Mouse (Mus musculus) testis, adult 2 months (tissue): ENCODE data around the gene Retnlg.

Experiments
- CTCF ChIP-seq: fragments of 200-500 bp; IDR thresholded peaks from 2 replicates; pipeline ENCODE4 v1.5.1; 2012; ENCODE audit warnings: low read depth, mild to moderate bottlenecking, inconsistent platforms, low read length, moderate library complexity; ENCODE audit not compliant: control insufficient read depth, insufficient read depth, insufficient replicate concordance
- POLR2A ChIP-seq: fragments of 200-500 bp; IDR thresholded peaks from 2 replicates; pipeline ENCODE4 v1.6.1; 2012; ENCODE audit warnings: low read depth, mild to moderate bottlenecking, inconsistent platforms, low read length, moderate library complexity; ENCODE audit not compliant: control insufficient read depth

DNA sequence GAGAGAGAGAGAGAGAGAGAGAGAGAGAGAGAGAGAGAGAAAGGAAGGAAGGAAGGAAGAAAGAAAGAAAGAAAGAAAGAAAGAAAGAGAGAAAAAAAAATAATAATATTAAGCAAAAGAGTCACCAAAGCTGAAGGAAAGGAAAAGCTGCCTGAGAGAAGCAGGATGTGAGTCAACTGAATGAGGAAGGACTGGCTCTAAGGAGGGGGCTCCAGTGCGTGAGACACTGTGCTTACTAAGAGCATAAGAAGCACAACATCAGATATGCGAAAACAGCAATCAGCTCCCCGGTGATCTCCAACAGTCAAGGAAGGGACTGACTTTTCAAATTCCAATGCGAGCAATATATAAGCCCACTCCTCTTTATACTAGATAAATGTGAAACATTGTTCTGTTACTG is 43.4 kb upstream of the Retnlg start:
- no peak for TF ChIP-seq POLR2A
- TF ChIP-seq CTCF = no peak
